Mouse (Mus musculus): ENCODE results near the gene Zfp385c.
"Not testable (repeated sequence)": the region's sequence is repeated elsewhere in the genome, so short reads cannot be mapped to it uniquely, and the experiment has no call there.

Gene Zfp385c

GRCm38 (mm10) chr11:100603155-100603554 lies 89.1 kb downstream of the Zfp385c start:
- no peak for DNase-seq (ENCODE audit: low read depth in 2 of 2, low spot score in 2 of 2)

- DNase-seq (ENCODE audit: low read depth in 2 of 2, low spot score in 2 of 2) = no peak
These were observed 90.9 kb downstream of the Zfp385c start for GRCm38 (mm10) chr11:100601372-100601771.

- DNase-seq (ENCODE audit: low read depth in 2 of 2, low spot score in 2 of 2) = no peak
These were observed 94.2 kb downstream of the Zfp385c start for GRCm38 (mm10) chr11:100598074-100598473.

- DNase-seq (ENCODE audit: low read depth in 2 of 2, low spot score in 2 of 2) = no peak
These were observed 96.7 kb downstream of the Zfp385c start for GRCm38 (mm10) chr11:100595533-100595932.

GRCm38 (mm10) chr11:100594608-100595007 lies 97.6 kb downstream of the Zfp385c start:
- no peak for DNase-seq (ENCODE audit: low read depth in 2 of 2, low spot score in 2 of 2)

- DNase-seq (ENCODE audit: low read depth in 2 of 2, low spot score in 2 of 2) = no peak
These were observed 99.8 kb downstream of the Zfp385c start for GRCm38 (mm10) chr11:100592346-100593046.

- DNase-seq (ENCODE audit: low read depth in 2 of 2, low spot score in 2 of 2) = no peak
These were observed 103.8 kb downstream of the Zfp385c start for GRCm38 (mm10) chr11:100588462-100588861.

GRCm38 (mm10) chr11:100585148-100585547 lies 107.1 kb downstream of the Zfp385c start:
- no peak for DNase-seq (ENCODE audit: low read depth in 2 of 2, low spot score in 2 of 2)

- DNase-seq (ENCODE audit: low read depth in 2 of 2, low spot score in 2 of 2) = no peak
These were observed 107.7 kb downstream of the Zfp385c start for GRCm38 (mm10) chr11:100584561-100584961.

- no peak for DNase-seq (ENCODE audit: low read depth in 2 of 2, low spot score in 2 of 2)
These were observed 109.4 kb downstream of the Zfp385c start for GRCm38 (mm10) chr11:100582836-100583235.

- not testable (repeated sequence) for DNase-seq (ENCODE audit: low read depth in 2 of 2, low spot score in 2 of 2)
These were observed 109.8 kb downstream of the Zfp385c start for GRCm38 (mm10) chr11:100582413-100582812.

- no peak for DNase-seq (ENCODE audit: low read depth in 2 of 2, low spot score in 2 of 2)
These were observed 110.5 kb downstream of the Zfp385c start for GRCm38 (mm10) chr11:100581756-100582155.

- DNase-seq (ENCODE audit: low read depth in 2 of 2, low spot score in 2 of 2) = no peak
These were observed 112.0 kb downstream of the Zfp385c start for GRCm38 (mm10) chr11:100580275-100580674.

- no peak for DNase-seq (ENCODE audit: low read depth in 2 of 2, low spot score in 2 of 2)
These were observed 113.0 kb downstream of the Zfp385c start for GRCm38 (mm10) chr11:100579116-100579799.

GRCm38 (mm10) chr11:100577852-100578599 lies 114.2 kb downstream of the Zfp385c start:
- DNase-seq (ENCODE audit: low read depth in 2 of 2, low spot score in 2 of 2) = no peak

Measured in CD8-positive naive resting alpha-beta T cell, adult 2 months (primary cell).